Mouse (Mus musculus) myocyte (in vitro differentiated cells): ENCODE measurements around the gene Mc3r. TPM values are rescaled to one million over a fixed set of nuclear protein-coding genes. Genes with fewer than 3 reads are reported as not detected.

Source experiments
- H3K27me3 ChIP-seq: one replicate; pipeline ENCODE4 v1.6.1; 2011; ENCODE audit not compliant: control insufficient read depth, insufficient read depth, insufficient read length
- H3K36me3 ChIP-seq: one replicate; pipeline ENCODE4 v1.6.1; 2011; ENCODE audit not compliant: control insufficient read depth, insufficient read depth
- H3K4me2 ChIP-seq: one replicate; pipeline ENCODE4 v1.6.1; 2011; ENCODE audit warnings: low read depth, control low read depth
- H3K4me3 ChIP-seq: one replicate; pipeline ENCODE4 v1.5.1; 2011; ENCODE audit warnings: mild to moderate bottlenecking, control low read depth, moderate library complexity
- H3K79me2 ChIP-seq: one replicate; pipeline ENCODE4 v1.6.1; 2011; ENCODE audit not compliant: control insufficient read depth, insufficient read depth
- H3ac ChIP-seq: one replicate; pipeline ENCODE4 v1.6.1; 2011; ENCODE audit not compliant: control insufficient read depth, insufficient read length
- CEBPB ChIP-seq: IDR thresholded peaks from 2 replicates; pipeline ENCODE4 v1.6.1; 2011; ENCODE audit warnings: mild to moderate bottlenecking, moderate library complexity; ENCODE audit not compliant: poor library complexity, insufficient read depth, severe bottlenecking
- E2F4 ChIP-seq: IDR thresholded peaks from one replicate; pipeline ENCODE4 v1.6.1; 2011; ENCODE audit warnings: mild to moderate bottlenecking, control low read depth, moderate library complexity; ENCODE audit not compliant: insufficient read depth
- MAX ChIP-seq: IDR thresholded peaks from one replicate; pipeline ENCODE4 v1.6.1; 2011; ENCODE audit warnings: low read depth, mild to moderate bottlenecking, control low read depth
- MYOD1 ChIP-seq, 3 experiments: IDR thresholded peaks; one replicate each; pipeline ENCODE4 v1.6.1; 2011; ENCODE audit warnings: control low read depth in 2 of 3, low read depth in 2 of 3, mild to moderate bottlenecking in 2 of 3, moderate library complexity in 1 of 3; ENCODE audit not compliant: insufficient read length in 2 of 3, control insufficient read depth in 1 of 3
- MYOG ChIP-seq, 3 experiments: IDR thresholded peaks; one replicate each; pipeline ENCODE4 v1.6.1; 2011; ENCODE audit warnings: control low read depth in 2 of 3, low read depth in 2 of 3, mild to moderate bottlenecking in 2 of 3; ENCODE audit not compliant: insufficient read length in 2 of 3, control insufficient read depth in 1 of 3, insufficient read depth in 1 of 3
- POLR2A ChIP-seq: IDR thresholded peaks from one replicate; pipeline ENCODE4 v1.6.1; 2011; ENCODE audit warnings: low read depth, mild to moderate bottlenecking, control low read depth, moderate library complexity; ENCODE audit not compliant: insufficient read length
- POLR2AphosphoS2 ChIP-seq: IDR thresholded peaks from one replicate; pipeline ENCODE4 v1.6.1; 2011; ENCODE audit warnings: low read depth, control low read depth; ENCODE audit not compliant: insufficient read length
- REST ChIP-seq: IDR thresholded peaks from one replicate; pipeline ENCODE4 v1.6.1; 2011; ENCODE audit warnings: mild to moderate bottlenecking, control low read depth, moderate library complexity; ENCODE audit not compliant: insufficient read depth, insufficient read length
- SRF ChIP-seq: IDR thresholded peaks from one replicate; pipeline ENCODE4 v1.6.1; 2011; ENCODE audit warnings: low read depth; ENCODE audit not compliant: control insufficient read depth, insufficient read length
- TCF12 ChIP-seq: IDR thresholded peaks from one replicate; pipeline ENCODE4 v1.6.1; 2011; ENCODE audit warnings: mild to moderate bottlenecking, control low read depth; ENCODE audit not compliant: poor library complexity, insufficient read depth, severe bottlenecking
- TCF3 ChIP-seq: IDR thresholded peaks from one replicate; pipeline ENCODE4 v1.6.1; 2011; ENCODE audit warnings: low read depth, control low read depth; ENCODE audit not compliant: insufficient read length
- USF1 ChIP-seq: IDR thresholded peaks from one replicate; pipeline ENCODE4 v1.6.1; 2011; ENCODE audit warnings: low read depth, mild to moderate bottlenecking, control low read depth, moderate library complexity
- polyA plus RNA-seq: library from polyadenylated mRNA; unstranded; fragments of >200 nt; fragmentation: generic; extraction: Trizol; gene quantifications from one replicate; pipeline ENCODE4 v1.2.1, GENCODE M21; 2012; ENCODE audit warnings: missing spikeins

Gene Mc3r
- polyA plus RNA-seq, 1 experiment = not detected

DNA sequence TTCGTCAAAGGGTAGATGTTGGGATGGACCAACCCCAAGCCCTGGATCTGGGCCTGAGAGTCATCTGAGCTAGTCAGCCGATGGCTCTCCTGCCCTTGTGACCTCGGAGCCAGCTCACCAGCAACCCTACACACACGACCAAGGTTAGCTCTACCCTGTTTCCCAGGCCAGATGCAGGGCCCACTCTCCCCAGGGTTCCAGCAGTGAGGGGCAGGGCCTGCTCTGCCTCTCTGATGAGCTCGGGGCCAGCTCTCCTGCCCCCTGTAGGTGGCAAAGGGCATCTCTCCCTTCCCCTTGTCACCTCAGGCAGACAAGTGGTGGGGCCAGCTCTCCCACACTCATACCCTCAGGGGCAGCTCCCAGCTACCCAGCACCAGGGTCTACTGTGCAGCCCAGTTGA, 29.1 kb upstream of the Mc3r start:
- Histone ChIP-seq H3K4me2 (no peak overlapping the region), H3K36me3 (no peaks in the 10 kb centered on the region), H3K27me3 (no peaks in the 10 kb centered on the region), H3K79me2 (no peaks in the 10 kb centered on the region), H3ac (no peak overlapping the region), H3K4me3 (no peak overlapping the region)
- TF ChIP-seq MAX (no peak), MYOD1 (IDR thresholded peaks at IDR 0.05; ENCODE audit: control insufficient read depth in 1 of 3, insufficient read length in 2 of 3, low read depth in 2 of 3) (no peak), SRF (no peak), REST (no peak), USF1 (no peak), TCF12 (no peak), TCF3 (no peak), MYOG (IDR thresholded peaks at IDR 0.05; ENCODE audit: control insufficient read depth in 1 of 3, insufficient read depth in 1 of 3, insufficient read length in 2 of 3, low read depth in 2 of 3) (no peak), POLR2AphosphoS2 (no peak), POLR2A (no peak), E2F4 (no peak)

DNA sequence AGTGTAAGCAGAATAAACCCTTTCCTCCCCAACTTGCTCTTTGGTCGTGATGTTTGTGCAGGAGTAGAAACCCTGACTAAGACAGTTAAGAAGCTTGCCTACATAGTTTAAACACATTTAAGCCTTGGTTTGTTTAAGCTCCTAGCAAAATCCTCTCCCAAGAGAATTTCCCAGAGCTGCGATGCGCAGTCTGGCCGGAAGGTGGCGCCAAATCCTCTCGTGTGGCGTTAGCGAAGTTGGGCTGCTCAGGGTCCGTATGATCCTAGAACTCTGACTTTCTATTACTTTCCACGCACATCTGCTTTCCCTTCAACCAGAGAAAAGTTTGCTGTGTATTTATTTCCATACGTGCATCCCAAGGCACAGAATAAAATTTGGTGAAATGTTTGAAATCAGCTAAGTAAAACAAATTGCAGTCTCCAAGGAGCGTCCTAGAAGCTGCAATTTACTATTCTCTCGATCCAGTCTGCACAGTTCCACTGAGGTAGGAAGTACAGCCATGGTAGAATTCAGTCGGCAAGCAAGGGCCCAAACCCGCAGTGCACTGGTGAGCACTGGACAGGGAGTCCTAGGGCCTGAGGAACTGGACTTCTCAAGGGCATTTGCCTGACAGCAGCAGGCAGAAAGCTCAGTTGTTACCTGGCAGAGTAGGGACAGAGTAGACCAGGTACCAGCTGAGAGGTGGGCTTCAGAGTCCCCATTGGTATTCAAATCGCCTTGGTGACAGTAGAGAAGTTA, 26.5 kb upstream of the Mc3r start:
- Histone ChIP-seq H3K36me3 (no peaks in the 10 kb centered on the region), H3ac (no peak overlapping the region), H3K4me2 (no peak overlapping the region), H3K4me3 (no peak overlapping the region), H3K79me2 (no peaks in the 10 kb centered on the region), H3K27me3 (no peaks in the 10 kb centered on the region)
- TF ChIP-seq REST (no peak), POLR2AphosphoS2 (no peak), TCF12 (no peak), SRF (no peak), POLR2A (no peak), TCF3 (no peak), MYOG (IDR thresholded peaks at IDR 0.05; ENCODE audit: control insufficient read depth in 1 of 3, insufficient read depth in 1 of 3, insufficient read length in 2 of 3, low read depth in 2 of 3) (no peak), MYOD1 (IDR thresholded peaks at IDR 0.05; ENCODE audit: control insufficient read depth in 1 of 3, insufficient read length in 2 of 3, low read depth in 2 of 3) (no peak), CEBPB (no peak), E2F4 (no peak), MAX (no peak), USF1 (no peak)

DNA sequence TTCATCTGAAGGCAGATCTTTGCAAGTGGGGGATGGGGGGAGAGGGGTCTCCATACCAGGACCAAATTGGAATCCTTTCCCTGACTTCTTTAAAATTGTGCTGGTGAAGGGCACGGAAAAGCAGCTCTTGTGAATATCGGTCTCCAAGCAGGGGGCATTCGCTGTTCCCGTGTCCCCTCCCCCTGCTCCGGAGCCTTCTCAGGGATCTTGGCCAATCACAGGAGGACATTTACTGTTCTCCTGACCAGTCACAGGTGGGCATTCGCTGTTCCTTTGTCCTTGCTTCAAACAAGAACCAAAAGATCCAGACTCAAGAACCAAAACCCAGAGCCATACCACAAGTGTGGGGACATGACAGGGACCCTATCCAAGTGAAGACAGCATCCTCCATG, 25.9 kb upstream of the Mc3r start:
- no peak for TF ChIP-seq POLR2A
- no peak for TF ChIP-seq SRF
- TF ChIP-seq TCF12 = no peak
- no peak for TF ChIP-seq REST
- TF ChIP-seq USF1 = no peak
- Histone ChIP-seq H3ac (no peak overlapping the region), H3K27me3 (no peaks in the 10 kb centered on the region), H3K4me2 (no peak overlapping the region), H3K36me3 (no peaks in the 10 kb centered on the region), H3K4me3 (no peak overlapping the region), H3K79me2 (no peaks in the 10 kb centered on the region)

DNA sequence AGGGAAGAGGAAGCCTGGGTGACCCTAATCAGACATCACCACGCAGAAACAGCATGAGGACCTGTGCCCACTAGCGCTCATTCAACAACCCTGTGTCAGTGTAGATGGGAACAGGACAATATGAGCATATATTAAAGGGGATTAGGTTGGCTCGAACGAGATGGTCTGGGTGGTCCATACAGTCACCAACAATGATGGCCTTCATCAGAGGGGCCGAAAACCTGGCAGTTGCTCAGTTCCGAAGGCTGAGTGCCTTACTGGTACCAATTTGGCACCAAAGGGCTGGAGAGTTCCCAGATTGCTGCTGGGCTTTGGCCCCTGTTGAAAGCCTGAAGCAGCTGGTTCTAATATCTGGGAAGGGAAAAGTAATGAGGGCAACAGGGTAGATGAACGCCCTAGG, 25.4 kb upstream of the Mc3r start:
- Histone ChIP-seq H3ac (no peak overlapping the region), H3K4me2 (no peak overlapping the region), H3K27me3 (no peaks in the 10 kb centered on the region), H3K36me3 (no peaks in the 10 kb centered on the region), H3K79me2 (no peaks in the 10 kb centered on the region), H3K4me3 (no peak overlapping the region)
- TF ChIP-seq REST (no peak), POLR2AphosphoS2 (no peak), MYOD1 (IDR thresholded peaks at IDR 0.05; ENCODE audit: control insufficient read depth in 1 of 3, insufficient read length in 2 of 3, low read depth in 2 of 3) (no peak), POLR2A (no peak)

DNA sequence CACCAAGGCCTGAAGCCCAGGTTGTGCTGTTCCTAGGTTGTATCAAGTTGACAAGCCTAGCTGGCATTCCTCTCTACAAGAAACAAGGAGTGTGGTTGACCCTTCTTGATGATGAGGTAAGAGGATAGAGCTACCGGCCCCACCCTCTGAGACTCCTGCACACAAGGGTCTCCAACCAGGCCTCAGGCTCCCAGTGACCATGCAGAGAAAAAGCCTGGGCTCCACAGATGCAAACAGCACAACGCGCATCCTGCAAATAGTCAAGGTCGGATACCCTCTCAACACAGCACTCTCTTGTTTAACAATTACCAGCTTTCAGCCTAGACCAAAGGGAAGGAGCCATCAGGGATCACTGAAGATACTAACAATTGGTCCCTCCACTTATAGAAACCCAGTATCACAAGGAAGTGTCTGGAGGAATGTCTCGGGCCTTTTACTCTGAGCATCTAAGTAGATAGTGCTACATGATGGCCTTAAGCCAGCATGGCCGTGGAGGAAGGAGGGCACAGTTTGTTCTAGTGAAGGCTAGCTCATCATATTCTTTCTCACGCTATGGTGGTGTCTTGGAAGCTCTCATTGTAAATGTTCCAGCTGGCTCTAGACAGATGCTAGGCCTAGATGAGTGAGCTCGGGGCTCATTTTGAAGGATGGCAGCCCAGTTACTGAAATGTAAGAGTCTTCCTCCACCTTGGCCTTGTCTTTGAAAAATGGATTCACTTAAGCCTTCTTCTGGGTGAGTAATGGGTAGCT, 24.7 kb upstream of the Mc3r start:
- Histone ChIP-seq H3K27me3 (no peaks in the 10 kb centered on the region), H3K4me2 (no peak overlapping the region), H3ac (no peak overlapping the region), H3K4me3 (no peak overlapping the region), H3K36me3 (no peaks in the 10 kb centered on the region), H3K79me2 (no peaks in the 10 kb centered on the region)
- TF ChIP-seq MYOD1 (IDR thresholded peaks at IDR 0.05; ENCODE audit: control insufficient read depth in 1 of 3, insufficient read length in 2 of 3, low read depth in 2 of 3) (no peak), POLR2AphosphoS2 (no peak), POLR2A (no peak), USF1 (no peak), REST (no peak), SRF (no peak), MAX (no peak), TCF12 (no peak), CEBPB (no peak), E2F4 (no peak), TCF3 (no peak), MYOG (IDR thresholded peaks at IDR 0.05; ENCODE audit: control insufficient read depth in 1 of 3, insufficient read depth in 1 of 3, insufficient read length in 2 of 3, low read depth in 2 of 3) (no peak)
